Mouse (Mus musculus) Muller cell, postnatal 12 days (primary cell): ENCODE measurements at regions not wholly inside any gene's neighbourhood (a gene's known extent, or its start where the extent isn't known, plus 50 kb on each side); places are given as distances from the start of the nearest gene placed in this dataset.

Experiments used
- DNase-seq: peaks from one replicate; pipeline ENCODE4 v3.0.0-alpha.2; 2015; ENCODE audit errors: inconsistent ontology term

GRCm38 (mm10) chr4:47622851-47623743, 148.6 kb downstream of the Sec61b start:
- no peak for DNase-seq

GRCm38 (mm10) chr4:47630006-47630405, 155.5 kb downstream of the Sec61b start:
- DNase-seq, result no peak

DNA sequence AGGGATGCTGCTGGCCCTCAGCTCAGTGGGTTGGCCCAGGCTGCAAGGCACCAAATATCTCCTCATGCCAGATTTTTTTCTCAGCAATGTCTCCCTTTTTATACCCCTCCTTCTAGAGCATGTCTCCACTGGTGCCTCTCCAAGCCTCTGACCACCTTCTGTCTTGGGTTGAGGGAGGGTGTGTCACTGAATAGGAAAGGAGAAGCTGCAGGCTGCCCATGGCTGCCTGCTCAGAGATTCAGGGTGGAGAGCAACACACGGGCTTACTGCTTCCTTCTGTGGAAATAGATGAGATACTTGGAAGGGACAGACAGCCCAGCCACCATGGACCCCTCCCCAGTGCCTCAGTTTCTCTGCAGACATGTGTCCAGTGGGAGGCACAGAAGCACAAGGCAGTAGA, 156.0 kb downstream of the Sec61b start:
- DNase-seq, result no peak

GRCm38 (mm10) chr4:47638876-47639494, 164.5 kb downstream of the Sec61b start:
- no peak for DNase-seq

DNA sequence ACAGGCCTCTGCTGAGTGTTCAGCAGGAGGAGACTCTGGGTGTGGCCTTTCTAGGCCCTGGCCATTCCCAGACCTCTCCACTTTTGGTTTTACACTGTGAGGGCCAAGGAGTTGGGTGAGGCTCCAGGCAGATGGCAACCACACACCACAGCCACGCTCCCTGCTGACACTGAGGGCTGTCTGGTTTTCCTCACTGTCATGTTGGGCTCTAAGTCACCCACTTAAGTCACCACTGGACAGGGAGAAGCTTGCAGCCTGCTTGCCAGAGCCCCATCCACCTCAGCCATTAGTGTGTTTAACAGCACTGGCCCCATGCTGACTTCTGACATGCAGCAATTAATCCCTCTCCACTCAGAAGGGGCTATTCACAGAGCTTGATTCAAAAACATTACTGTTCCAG, 170.6 kb downstream of the Sec61b start:
- DNase-seq, result no peak

DNA sequence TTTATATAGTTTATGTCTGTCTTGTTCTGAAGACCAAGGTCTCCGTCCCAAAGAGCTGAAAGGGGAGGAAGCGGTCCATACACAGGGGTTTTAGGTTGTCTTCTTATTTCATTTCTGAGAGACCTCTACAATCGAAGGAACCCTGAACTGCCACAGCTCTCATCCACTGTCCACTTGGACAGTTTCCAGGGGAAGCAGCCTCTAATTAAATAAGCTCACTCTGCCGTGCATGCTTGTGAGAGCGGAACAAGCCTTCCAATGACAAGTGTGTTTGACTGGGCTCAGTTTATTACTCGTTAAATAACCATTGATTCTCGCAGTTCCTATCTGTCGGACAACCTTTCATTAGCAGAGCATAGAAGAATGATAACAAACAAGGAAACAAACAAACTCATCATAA, 174.2 kb downstream of the Sec61b start:
- DNase-seq, result peak; percentile 75

- no peak for DNase-seq
These were observed 175.5 kb downstream of the Sec61b start for GRCm38 (mm10) chr4:47649951-47650350.

DNA sequence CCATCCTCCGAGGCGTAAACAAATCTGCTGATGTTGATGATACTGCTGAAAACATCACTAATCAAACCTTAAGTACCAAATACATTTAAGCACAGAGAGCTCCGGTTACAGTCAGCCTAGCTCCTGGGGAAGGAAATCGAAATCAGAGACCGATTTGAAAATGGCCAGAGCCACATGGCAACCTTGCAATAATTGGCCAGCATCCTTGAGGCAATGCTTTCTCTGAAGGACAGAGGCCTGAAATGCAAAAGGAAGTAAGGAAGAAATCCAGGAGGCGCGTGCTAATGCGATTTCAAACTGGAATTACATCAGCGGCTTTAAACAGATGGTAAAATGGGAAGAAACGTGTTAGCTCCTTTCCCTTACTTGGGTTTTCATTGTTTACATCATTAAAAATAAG, 177.1 kb downstream of the Sec61b start:
- DNase-seq, result no peak

DNA sequence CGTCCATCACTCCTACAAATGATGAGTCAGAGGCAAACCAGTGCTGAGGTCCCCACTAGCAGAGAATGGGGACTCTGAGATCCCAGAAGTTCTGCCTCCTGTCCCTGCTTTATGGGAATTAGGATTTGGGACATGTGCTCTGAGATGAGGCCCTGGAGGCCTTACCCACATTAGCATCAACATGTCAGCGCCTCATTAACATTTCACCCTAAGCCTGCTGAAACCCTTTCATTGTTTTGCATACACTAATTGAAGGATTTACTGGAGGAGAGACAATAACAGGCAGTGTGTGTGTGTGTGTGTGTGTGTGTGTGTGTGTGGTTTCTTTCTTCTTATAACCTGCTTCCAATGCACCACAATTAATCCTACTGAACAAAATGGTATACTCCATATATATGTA, 178.7 kb downstream of the Sec61b start:
- peak; percentile 8 for DNase-seq

DNA sequence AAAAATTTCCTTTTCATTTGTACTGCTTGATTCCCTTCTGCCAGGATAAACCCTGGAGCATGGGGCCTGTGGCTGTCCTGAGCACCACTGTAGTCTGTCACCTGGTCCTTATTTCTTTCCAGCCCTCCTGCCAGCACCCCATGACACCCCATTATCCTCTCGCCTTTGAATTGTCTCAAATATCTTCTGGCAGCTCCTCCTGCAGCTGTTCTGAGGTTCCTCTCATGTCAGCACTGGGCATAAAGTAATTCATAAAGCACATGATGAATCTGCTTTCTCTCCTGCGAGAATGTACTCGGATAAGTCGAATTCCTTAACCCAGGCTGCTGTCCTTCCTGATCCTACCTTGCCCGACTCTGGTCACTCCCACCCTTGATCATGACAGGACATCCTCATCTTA, 195.1 kb downstream of the Sec61b start:
- no peak for DNase-seq

GRCm38 (mm10) chr4:47670476-47670875, 196.0 kb downstream of the Sec61b start:
- no peak for DNase-seq

- DNase-seq, result no peak
These were observed 196.9 kb downstream of the Sec61b start for GRCm38 (mm10) chr4:47671362-47671761.

- DNase-seq, result no peak
These were observed 206.7 kb downstream of the Sec61b start for GRCm38 (mm10) chr4:47681141-47681540.

- no peak for DNase-seq
These were observed 216.7 kb downstream of the Sec61b start for GRCm38 (mm10) chr4:47691207-47691606.

GRCm38 (mm10) chr4:47692654-47693053, 218.2 kb downstream of the Sec61b start:
- DNase-seq, result no peak

DNA sequence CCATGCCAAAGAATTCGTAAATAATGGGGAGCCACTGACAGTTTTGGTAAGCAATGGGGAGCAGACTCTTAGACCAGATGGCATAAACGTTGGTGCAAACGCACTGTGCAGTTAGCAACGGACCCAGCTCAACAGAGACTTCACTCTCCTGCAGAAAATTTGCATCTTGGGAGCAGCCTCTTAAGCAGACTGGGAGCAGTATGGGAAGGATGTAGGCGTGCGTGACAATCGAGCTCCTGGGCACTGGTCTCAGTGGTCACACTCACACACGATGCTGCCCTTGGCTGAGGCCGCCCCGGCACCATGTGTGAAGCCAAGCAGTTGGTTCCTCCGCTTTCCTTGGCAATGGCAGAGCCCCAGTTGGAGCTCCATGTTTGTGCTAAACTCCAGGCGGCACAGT, 218.8 kb downstream of the Sec61b start:
- DNase-seq, result no peak

- DNase-seq, result no peak
These were observed 222.6 kb downstream of the Sec61b start for GRCm38 (mm10) chr4:47697071-47697470.

- peak; percentile 85 for DNase-seq
These were observed 224.1 kb downstream of the Sec61b start for GRCm38 (mm10) chr4:47698514-47698913.

DNA sequence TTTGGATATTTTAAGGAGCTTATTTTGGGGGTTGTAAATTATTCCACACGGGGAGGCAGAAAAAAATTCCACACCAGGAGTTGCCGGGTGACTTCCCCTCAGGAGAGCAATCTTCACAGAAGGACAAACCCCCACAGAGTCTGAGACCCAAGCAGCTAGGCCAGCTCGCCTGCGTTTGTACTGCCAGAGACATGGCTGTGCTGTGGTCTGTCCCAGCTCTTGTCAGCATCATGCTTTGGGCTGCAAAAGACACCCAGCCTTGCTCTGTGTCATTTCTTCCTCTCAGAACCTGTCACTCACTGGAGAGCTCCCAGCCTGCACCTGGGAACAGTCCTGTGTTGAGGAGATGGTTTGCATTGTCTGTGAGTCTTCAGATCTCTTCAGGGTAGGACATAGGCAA, 224.5 kb downstream of the Sec61b start:
- no peak for DNase-seq

DNA sequence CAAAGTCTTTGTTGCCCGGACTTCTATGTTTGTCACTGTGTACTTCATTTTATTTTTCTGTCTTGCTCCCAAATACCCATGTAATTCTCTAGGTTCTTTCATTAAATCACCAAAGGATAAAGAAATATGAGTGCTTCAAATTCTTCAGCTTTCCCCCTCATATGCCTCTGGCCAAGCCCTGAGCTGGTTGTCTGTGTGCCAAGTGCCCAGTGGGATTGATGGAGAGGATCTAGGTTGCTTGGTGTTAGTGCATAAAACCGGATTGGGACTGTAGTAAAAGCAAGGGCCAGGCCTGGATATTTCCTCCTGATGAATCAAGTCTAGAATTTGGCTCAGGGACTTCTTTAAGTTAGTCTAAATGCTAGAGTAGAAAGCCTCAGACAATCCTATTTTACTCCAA, 229.0 kb downstream of the Sec61b start:
- no peak for DNase-seq

GRCm38 (mm10) chr4:47704607-47705006, 230.1 kb downstream of the Sec61b start:
- DNase-seq, result no peak

- peak; percentile 26 for DNase-seq
These were observed 233.5 kb downstream of the Sec61b start for GRCm38 (mm10) chr4:47707966-47708365.

DNA sequence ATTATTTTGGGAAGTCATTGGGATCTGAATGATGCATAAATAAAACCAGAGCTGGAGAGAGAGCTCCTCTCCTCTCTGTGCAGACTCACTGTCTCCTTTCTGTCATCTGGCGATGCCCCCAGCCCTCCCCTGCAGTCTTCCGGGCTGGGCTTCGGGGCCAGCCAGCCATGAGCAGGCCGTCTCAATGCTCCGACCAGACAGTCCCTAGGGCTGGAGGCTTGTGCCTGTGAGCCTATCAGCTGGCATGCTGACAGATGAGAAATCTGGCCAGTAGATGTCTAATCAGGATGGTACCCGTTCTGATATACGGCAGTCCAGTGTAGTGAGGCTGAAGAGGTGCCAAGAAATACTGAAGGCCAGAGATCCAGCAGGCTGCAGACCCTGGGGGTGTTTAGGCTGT, 238.9 kb downstream of the Sec61b start:
- no peak for DNase-seq
